Mouse (Mus musculus): ENCODE data around the gene Numbl. TPM values are rescaled to one million over a fixed set of nuclear protein-coding genes. Genes with fewer than 3 reads are reported as not detected.
A peak's percentile ranks its signal among the peaks of the same experiment; 100 is the strongest.

Numbl gene
- polyA plus RNA-seq, 1 experiment from 2014 or later, result 25.3 TPM

GRCm38 (mm10) chr7:27255721-27256120, 2.5 kb upstream of the Numbl start:
- no peak overlapping the region for H3K27ac ChIP-seq
- WGBS, result 76% methylated on average over 3 of the region's 3 CpGs

GRCm38 (mm10) chr7:27257046-27257851, 984 bp upstream of the Numbl start:
- 17% methylated on average over 27 of the region's 27 CpGs for whole genome bisulfite sequencing
- Histone ChIP-seq H3K36me3 (peaks cover 18% of the 10 kb centered on the region), H3K4me1 (replicated peaks) (peaks cover 35% of the 10 kb centered on the region), H3K9ac (replicated peaks) (no peak overlapping the region), H3K27ac (peak overlapping the region; percentile 53; the same call in 1 of the 2 replicates), H3K4me3 (replicated peaks) (peak overlapping the region; percentile 91), H3K9me3 (no peaks in the 10 kb centered on the region), H3K27me3 (no peaks in the 10 kb centered on the region), H3K4me2 (peak overlapping the region; percentile 77)
- ATAC-seq (ENCODE audit: insufficient number of reproducible peaks, insufficient read depth, low FRiP score, low TSS enrichment, low read depth), result no peak

More at GRCm38 (mm10) chr7:27255721-27256120, 2.5 kb upstream of the Numbl start:
- H3K9me3 ChIP-seq, result no peaks in the 10 kb centered on the region
- H3K27me3 ChIP-seq, result no peaks in the 10 kb centered on the region
- no peak overlapping the region for H3K4me2 ChIP-seq
- no peak overlapping the region for H3K4me3 ChIP-seq (replicated peaks)
- H3K9ac ChIP-seq (replicated peaks), result no peak overlapping the region
- peaks cover 20% of the 10 kb centered on the region for H3K36me3 ChIP-seq
- peaks cover 33% of the 10 kb centered on the region for H3K4me1 ChIP-seq (replicated peaks)
- no peak for ATAC-seq (ENCODE audit: insufficient number of reproducible peaks, insufficient read depth, low FRiP score, low TSS enrichment, low read depth)

GRCm38 (mm10) chr7:27257852-27258204, 405 bp upstream of the Numbl start:
- Histone ChIP-seq H3K4me1 (replicated peaks) (peaks cover 35% of the 10 kb centered on the region), H3K27ac (peak overlapping the region; percentile 57)

GRCm38 (mm10) chr7:27259271-27259721, 1.1 kb downstream of the Numbl start:
- 5% methylated on average over 9 of the region's 9 CpGs for WGBS

More at GRCm38 (mm10) chr7:27257852-27258204, 405 bp upstream of the Numbl start:
- 2% methylated on average over 5 of the region's 6 CpGs for WGBS
- H3K27me3 ChIP-seq, result no peaks in the 10 kb centered on the region
- peak overlapping the region; percentile 91 for H3K4me3 ChIP-seq (replicated peaks)
- H3K4me2 ChIP-seq, result peak overlapping the region; percentile 77
- 0 out of 2 replicates have a peak, but pooled peaks have one; percentile 4 for ATAC-seq (ENCODE audit: insufficient number of reproducible peaks, insufficient read depth, low FRiP score, low TSS enrichment, low read depth)
- H3K9me3 ChIP-seq, result no peaks in the 10 kb centered on the region
- H3K36me3 ChIP-seq, result peaks cover 18% of the 10 kb centered on the region
- H3K9ac ChIP-seq (replicated peaks), result no peak overlapping the region

GRCm38 (mm10) chr7:27259771-27260170, 1.5 kb downstream of the Numbl start:
- peak overlapping the region; percentile 77 for H3K4me2 ChIP-seq
- 48% methylated on average over 5 of the region's 5 CpGs for WGBS
- peak overlapping the region; percentile 91 for H3K4me3 ChIP-seq (replicated peaks)
- H3K4me1 ChIP-seq (replicated peaks), result peaks cover 35% of the 10 kb centered on the region
- H3K27ac ChIP-seq, result peak overlapping the region; percentile 89; the same call in 1 of the 2 replicates
- no peaks in the 10 kb centered on the region for H3K27me3 ChIP-seq
- H3K9me3 ChIP-seq, result no peaks in the 10 kb centered on the region
- ATAC-seq (ENCODE audit: insufficient number of reproducible peaks, insufficient read depth, low FRiP score, low TSS enrichment, low read depth), result no peak
- H3K36me3 ChIP-seq, result peaks cover 34% of the 10 kb centered on the region
- peak overlapping the region; percentile 90 for H3K9ac ChIP-seq (replicated peaks)

More at GRCm38 (mm10) chr7:27259271-27259721, 1.1 kb downstream of the Numbl start:
- H3K4me3 ChIP-seq (replicated peaks), result peak overlapping the region; percentile 91
- peak overlapping the region; percentile 89; the same call in 1 of the 2 replicates for H3K27ac ChIP-seq
- H3K9me3 ChIP-seq, result no peaks in the 10 kb centered on the region
- H3K9ac ChIP-seq (replicated peaks), result peak overlapping the region; percentile 90
- ATAC-seq (ENCODE audit: insufficient number of reproducible peaks, insufficient read depth, low FRiP score, low TSS enrichment, low read depth), result no peak; the same call in 1 of the 2 replicates
- H3K27me3 ChIP-seq, result no peaks in the 10 kb centered on the region
- peaks cover 35% of the 10 kb centered on the region for H3K4me1 ChIP-seq (replicated peaks)
- peak overlapping the region; percentile 77 for H3K4me2 ChIP-seq
- peaks cover 30% of the 10 kb centered on the region for H3K36me3 ChIP-seq

GRCm38 (mm10) chr7:27260856-27261255, 2.6 kb downstream of the Numbl start:
- no peak overlapping the region for H3K4me2 ChIP-seq
- peaks cover 35% of the 10 kb centered on the region for H3K4me1 ChIP-seq (replicated peaks)
- ATAC-seq (ENCODE audit: insufficient number of reproducible peaks, insufficient read depth, low FRiP score, low TSS enrichment, low read depth), result no peak
- peaks cover 40% of the 10 kb centered on the region for H3K36me3 ChIP-seq
- no peaks in the 10 kb centered on the region for H3K27me3 ChIP-seq
- 92% methylated on average over 7 of the region's 7 CpGs for WGBS
- H3K9ac ChIP-seq (replicated peaks), result peak overlapping the region; percentile 18; the same call in 1 of the 2 replicates
- no peaks in the 10 kb centered on the region for H3K9me3 ChIP-seq
- H3K4me3 ChIP-seq (replicated peaks), result no peak overlapping the region
- H3K27ac ChIP-seq, result no peak overlapping the region

GRCm38 (mm10) chr7:27261888-27262287, 3.7 kb downstream of the Numbl start:
- WGBS, result 81% methylated on average over 6 of the region's 6 CpGs
- Histone ChIP-seq H3K36me3 (peaks cover 50% of the 10 kb centered on the region), H3K4me3 (replicated peaks) (no peak overlapping the region), H3K4me2 (no peak overlapping the region), H3K9me3 (no peaks in the 10 kb centered on the region), H3K4me1 (replicated peaks) (peaks cover 31% of the 10 kb centered on the region), H3K27ac (no peak overlapping the region), H3K9ac (replicated peaks) (no peak overlapping the region), H3K27me3 (no peaks in the 10 kb centered on the region)
- ATAC-seq (ENCODE audit: insufficient number of reproducible peaks, insufficient read depth, low FRiP score, low TSS enrichment, low read depth), result no peak

- Histone ChIP-seq H3K4me1 (replicated peaks) (peaks cover 11% of the 10 kb centered on the region), H3K4me2 (no peak overlapping the region), H3K36me3 (peaks cover 79% of the 10 kb centered on the region), H3K27ac (no peak overlapping the region), H3K9ac (replicated peaks) (no peak overlapping the region), H3K4me3 (replicated peaks) (no peak overlapping the region), H3K9me3 (no peaks in the 10 kb centered on the region; the same call in 1 of the 2 replicates), H3K27me3 (no peaks in the 10 kb centered on the region)
- ATAC-seq (ENCODE audit: insufficient number of reproducible peaks, insufficient read depth, low FRiP score, low TSS enrichment, low read depth), result no peak
- WGBS, result 83% methylated on average over 12 of the region's 12 CpGs
These were observed 6.5 kb downstream of the Numbl start for GRCm38 (mm10) chr7:27264761-27265160.

- no peak overlapping the region for H3K9ac ChIP-seq (replicated peaks)
- 64% methylated on average over 20 of the region's 20 CpGs for WGBS
- H3K4me1 ChIP-seq (replicated peaks), result no peaks in the 10 kb centered on the region
- no peak overlapping the region for H3K4me2 ChIP-seq
- H3K36me3 ChIP-seq, result peaks cover 97% of the 10 kb centered on the region
- H3K4me3 ChIP-seq (replicated peaks), result no peak overlapping the region
- no peaks in the 10 kb centered on the region; the same call in 1 of the 2 replicates for H3K9me3 ChIP-seq
- H3K27ac ChIP-seq, result no peak overlapping the region
- ATAC-seq (ENCODE audit: insufficient number of reproducible peaks, insufficient read depth, low FRiP score, low TSS enrichment, low read depth), result no peak
- H3K27me3 ChIP-seq, result no peaks in the 10 kb centered on the region
These were observed 8.4 kb downstream of the Numbl start for GRCm38 (mm10) chr7:27266515-27267128.

- Histone ChIP-seq H3K4me3 (replicated peaks) (no peak overlapping the region), H3K9ac (replicated peaks) (no peak overlapping the region), H3K27ac (no peak overlapping the region), H3K9me3 (no peaks in the 10 kb centered on the region; the same call in 1 of the 2 replicates), H3K4me2 (no peak overlapping the region), H3K27me3 (no peaks in the 10 kb centered on the region), H3K4me1 (replicated peaks) (no peaks in the 10 kb centered on the region), H3K36me3 (peaks cover 90% of the 10 kb centered on the region)
- 88% methylated on average over 8 of the region's 8 CpGs for WGBS
- no peak for ATAC-seq (ENCODE audit: insufficient number of reproducible peaks, insufficient read depth, low FRiP score, low TSS enrichment, low read depth)
These were observed 13.2 kb downstream of the Numbl start for GRCm38 (mm10) chr7:27271423-27271822.

GRCm38 (mm10) chr7:27273739-27274351, 15.6 kb downstream of the Numbl start:
- WGBS, result 50% methylated on average over 32 of the region's 32 CpGs
- H3K9me3 ChIP-seq, result no peaks in the 10 kb centered on the region; the same call in 1 of the 2 replicates
- H3K4me2 ChIP-seq, result no peak overlapping the region
- 0 out of 2 replicates have a peak, but pooled peaks have one; percentile 40 for ATAC-seq (ENCODE audit: insufficient number of reproducible peaks, insufficient read depth, low FRiP score, low TSS enrichment, low read depth)
- H3K9ac ChIP-seq (replicated peaks), result no peak overlapping the region
- no peaks in the 10 kb centered on the region for H3K4me1 ChIP-seq (replicated peaks)
- no peak overlapping the region for H3K27ac ChIP-seq
- no peaks in the 10 kb centered on the region for H3K27me3 ChIP-seq
- H3K4me3 ChIP-seq (replicated peaks), result no peak overlapping the region
- peaks cover 90% of the 10 kb centered on the region for H3K36me3 ChIP-seq

All from limb, embryonic 12.5 days (tissue).